Mouse (Mus musculus): ENCODE data around the gene Prpf6. TPM values are rescaled to one million over a fixed set of nuclear protein-coding genes. Genes with fewer than 3 reads are reported as not detected.

Prpf6 gene
- polyA plus RNA-seq, 1 experiment from 2014 or later: 75.2 TPM

DNA sequence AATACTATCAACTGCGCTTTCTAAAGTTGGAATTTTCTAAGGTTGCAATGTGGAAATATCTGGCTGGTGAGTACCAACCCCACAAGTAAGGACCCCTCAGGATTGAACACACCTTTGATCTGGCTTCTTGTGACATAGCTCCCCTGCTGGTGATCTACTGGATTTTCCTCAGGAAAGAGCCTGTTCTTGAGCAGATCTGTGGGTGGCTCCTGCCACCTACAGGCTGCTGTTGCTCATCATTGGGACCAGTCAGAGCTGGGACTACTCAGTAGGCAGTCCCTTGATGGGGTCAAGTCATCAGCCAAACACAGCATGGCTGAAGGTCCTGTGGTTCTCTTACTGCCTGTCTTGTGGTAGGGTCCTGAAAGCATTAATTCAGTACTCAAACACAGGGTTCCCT, 87.1 kb downstream of the Prpf6 start:
- peaks cover 27% of the 10 kb centered on the region for H3K4me1 ChIP-seq (ENCODE audit: insufficient read depth, low read length)
- no peaks in the 10 kb centered on the region for H3K9me3 ChIP-seq (ENCODE audit: low read length)
- H3K9ac ChIP-seq (replicated peaks; ENCODE audit: low read length): no peak overlapping the region
- WGBS: 51% methylated on average over 1 of the region's 1 CpGs
- ATAC-seq (ENCODE audit: low FRiP score, low TSS enrichment): peak; percentile 77
- no peaks in the 10 kb centered on the region for H3K27me3 ChIP-seq (ENCODE audit: insufficient read depth, low read length)
- no peak overlapping the region for H3K4me2 ChIP-seq (replicated peaks; ENCODE audit: low read depth, low read length)
- no peak overlapping the region for H3K27ac ChIP-seq (ENCODE audit: low read length)
- no peaks in the 10 kb centered on the region for H3K36me3 ChIP-seq (ENCODE audit: insufficient read depth, low read length)
- H3K4me3 ChIP-seq (ENCODE audit: low read length): no peak overlapping the region

GRCm38 (mm10) chr2:181679951-181680715, 88.5 kb downstream of the Prpf6 start, which contains the start of gene Tcea2:
Gene Tcea2 (plus strand): TSS chr2:181680310.
- WGBS: under 1% methylated on average over 65 of the region's 69 CpGs
- Histone ChIP-seq H3K36me3 (ENCODE audit: insufficient read depth, low read length) (no peaks in the 10 kb centered on the region), H3K9me3 (ENCODE audit: low read length) (no peaks in the 10 kb centered on the region), H3K9ac (replicated peaks; ENCODE audit: low read length) (peak within 1 kb of the TSS; percentile 84), H3K27me3 (ENCODE audit: insufficient read depth, low read length) (no peaks in the 10 kb centered on the region), H3K4me1 (ENCODE audit: insufficient read depth, low read length) (peaks cover 23% of the 10 kb centered on the region), H3K4me3 (ENCODE audit: low read length) (peak within 1 kb of the TSS; percentile 66), H3K4me2 (replicated peaks; ENCODE audit: low read depth, low read length) (peak within 1 kb of the TSS; percentile 85), H3K27ac (ENCODE audit: low read length) (peak within 1 kb of the TSS; percentile 77; the same call in 1 of the 2 replicates)
- ATAC-seq (ENCODE audit: low FRiP score, low TSS enrichment): peak; percentile 58

DNA sequence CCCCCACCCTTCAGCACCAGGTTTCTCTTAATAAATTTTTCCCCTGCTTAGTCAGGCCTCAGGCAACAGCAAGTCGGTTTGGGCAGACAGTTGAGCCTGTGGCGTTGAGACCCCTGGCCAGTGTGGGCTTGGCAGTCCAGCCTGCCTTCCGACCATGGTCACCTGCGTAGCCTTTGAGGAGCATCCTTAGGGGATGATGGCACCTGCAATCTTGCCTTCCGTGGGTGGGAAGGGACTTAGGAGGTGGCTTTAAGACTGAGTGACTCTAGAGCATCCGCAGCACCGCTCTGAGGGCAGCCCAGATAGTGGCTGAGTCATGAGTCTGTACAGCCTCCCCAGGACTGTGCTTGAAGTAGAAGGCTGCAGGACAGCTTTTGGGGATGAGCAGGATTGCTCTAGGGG, 89.0 kb downstream of the Prpf6 start:
- peak; percentile 37 for ATAC-seq (ENCODE audit: low FRiP score, low TSS enrichment)
- H3K9me3 ChIP-seq (ENCODE audit: low read length): no peaks in the 10 kb centered on the region
- no peaks in the 10 kb centered on the region for H3K27me3 ChIP-seq (ENCODE audit: insufficient read depth, low read length)
- H3K27ac ChIP-seq (ENCODE audit: low read length): no peak overlapping the region
- H3K4me3 ChIP-seq (ENCODE audit: low read length): peak overlapping the region; percentile 66
- H3K9ac ChIP-seq (replicated peaks; ENCODE audit: low read length): peak overlapping the region; percentile 84
- WGBS: 12% methylated on average over 7 of the region's 7 CpGs
- H3K4me2 ChIP-seq (replicated peaks; ENCODE audit: low read depth, low read length): peak overlapping the region; percentile 85
- H3K36me3 ChIP-seq (ENCODE audit: insufficient read depth, low read length): no peaks in the 10 kb centered on the region
- H3K4me1 ChIP-seq (ENCODE audit: insufficient read depth, low read length): peaks cover 18% of the 10 kb centered on the region

GRCm38 (mm10) chr2:181681978-181682377, 90.3 kb downstream of the Prpf6 start:
- no peak for ATAC-seq (ENCODE audit: low FRiP score, low TSS enrichment)
- Histone ChIP-seq H3K9me3 (ENCODE audit: low read length) (no peaks in the 10 kb centered on the region), H3K4me1 (ENCODE audit: insufficient read depth, low read length) (peaks cover 14% of the 10 kb centered on the region), H3K36me3 (ENCODE audit: insufficient read depth, low read length) (peaks cover 7% of the 10 kb centered on the region; the same call in 1 of the 2 replicates), H3K4me3 (ENCODE audit: low read length) (no peak overlapping the region), H3K27ac (ENCODE audit: low read length) (no peak overlapping the region), H3K4me2 (replicated peaks; ENCODE audit: low read depth, low read length) (no peak overlapping the region), H3K27me3 (ENCODE audit: insufficient read depth, low read length) (no peaks in the 10 kb centered on the region), H3K9ac (replicated peaks; ENCODE audit: low read length) (no peak overlapping the region)
- WGBS: 82% methylated on average over 1 of the region's 1 CpGs

DNA sequence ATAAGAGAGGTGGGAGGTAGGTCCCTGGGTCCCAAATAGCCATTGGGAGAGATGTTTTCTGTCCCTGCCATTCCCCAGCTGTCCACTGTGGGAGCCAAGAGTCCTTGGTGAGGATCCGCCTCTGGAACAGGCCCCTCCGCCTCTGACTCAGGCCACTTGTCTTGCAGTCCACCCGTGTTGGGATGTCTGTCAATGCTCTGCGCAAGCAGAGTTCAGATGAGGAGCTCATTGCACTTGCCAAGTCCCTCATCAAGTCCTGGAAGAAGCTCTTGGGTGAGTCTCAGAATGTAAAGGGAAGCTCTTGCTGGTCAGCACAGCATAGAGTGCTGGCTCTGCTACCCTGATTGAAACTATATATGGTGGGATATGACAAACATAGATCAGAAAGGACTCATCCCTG, 91.7 kb downstream of the Prpf6 start:
- WGBS: 62% methylated on average over 4 of the region's 4 CpGs
- Histone ChIP-seq H3K27me3 (ENCODE audit: insufficient read depth, low read length) (no peaks in the 10 kb centered on the region), H3K4me2 (replicated peaks; ENCODE audit: low read depth, low read length) (no peak overlapping the region), H3K4me3 (ENCODE audit: low read length) (no peak overlapping the region), H3K9ac (replicated peaks; ENCODE audit: low read length) (no peak overlapping the region), H3K27ac (ENCODE audit: low read length) (no peak overlapping the region), H3K9me3 (ENCODE audit: low read length) (no peaks in the 10 kb centered on the region), H3K36me3 (ENCODE audit: insufficient read depth, low read length) (peaks cover 16% of the 10 kb centered on the region), H3K4me1 (ENCODE audit: insufficient read depth, low read length) (peaks cover 14% of the 10 kb centered on the region)
- ATAC-seq (ENCODE audit: low FRiP score, low TSS enrichment): no peak

GRCm38 (mm10) chr2:181684713-181685112, 93.0 kb downstream of the Prpf6 start:
- H3K9ac ChIP-seq (replicated peaks; ENCODE audit: low read length): no peak overlapping the region
- H3K4me2 ChIP-seq (replicated peaks; ENCODE audit: low read depth, low read length): no peak overlapping the region
- H3K36me3 ChIP-seq (ENCODE audit: insufficient read depth, low read length): peaks cover 27% of the 10 kb centered on the region
- peaks cover 9% of the 10 kb centered on the region for H3K4me1 ChIP-seq (ENCODE audit: insufficient read depth, low read length)
- H3K9me3 ChIP-seq (ENCODE audit: low read length): no peaks in the 10 kb centered on the region
- no peak overlapping the region for H3K27ac ChIP-seq (ENCODE audit: low read length)
- 90% methylated on average over 1 of the region's 1 CpGs for WGBS
- ATAC-seq (ENCODE audit: low FRiP score, low TSS enrichment): no peak
- no peaks in the 10 kb centered on the region for H3K27me3 ChIP-seq (ENCODE audit: insufficient read depth, low read length)
- no peak overlapping the region for H3K4me3 ChIP-seq (ENCODE audit: low read length)

DNA sequence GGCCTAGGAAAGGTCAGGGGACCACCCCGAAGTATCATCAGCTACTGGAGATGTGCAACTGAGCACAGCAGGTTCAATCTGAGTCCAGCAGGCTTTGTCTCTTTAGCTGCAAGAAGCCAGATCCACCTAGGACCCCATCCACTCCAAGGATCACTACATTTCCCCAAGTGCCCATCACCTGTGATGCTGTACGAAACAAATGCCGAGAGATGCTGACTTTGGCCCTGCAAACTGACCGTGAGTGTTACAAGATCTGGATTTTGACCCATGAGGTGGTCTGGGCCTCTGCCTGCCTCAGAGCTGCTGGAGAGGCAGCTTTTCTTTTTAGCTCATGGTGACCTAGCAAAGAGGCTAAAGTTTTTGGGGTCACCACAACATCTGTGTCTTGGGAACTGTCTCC, 94.0 kb downstream of the Prpf6 start:
- no peak for ATAC-seq (ENCODE audit: low FRiP score, low TSS enrichment)
- H3K4me1 ChIP-seq (ENCODE audit: insufficient read depth, low read length): peaks cover 7% of the 10 kb centered on the region
- no peaks in the 10 kb centered on the region for H3K27me3 ChIP-seq (ENCODE audit: insufficient read depth, low read length)
- H3K4me2 ChIP-seq (replicated peaks; ENCODE audit: low read depth, low read length): no peak overlapping the region
- H3K9me3 ChIP-seq (ENCODE audit: low read length): no peaks in the 10 kb centered on the region
- WGBS: 87% methylated on average over 4 of the region's 4 CpGs
- H3K36me3 ChIP-seq (ENCODE audit: insufficient read depth, low read length): peaks cover 27% of the 10 kb centered on the region
- no peak overlapping the region for H3K4me3 ChIP-seq (ENCODE audit: low read length)
- no peak overlapping the region for H3K27ac ChIP-seq (ENCODE audit: low read length)
- H3K9ac ChIP-seq (replicated peaks; ENCODE audit: low read length): no peak overlapping the region

DNA sequence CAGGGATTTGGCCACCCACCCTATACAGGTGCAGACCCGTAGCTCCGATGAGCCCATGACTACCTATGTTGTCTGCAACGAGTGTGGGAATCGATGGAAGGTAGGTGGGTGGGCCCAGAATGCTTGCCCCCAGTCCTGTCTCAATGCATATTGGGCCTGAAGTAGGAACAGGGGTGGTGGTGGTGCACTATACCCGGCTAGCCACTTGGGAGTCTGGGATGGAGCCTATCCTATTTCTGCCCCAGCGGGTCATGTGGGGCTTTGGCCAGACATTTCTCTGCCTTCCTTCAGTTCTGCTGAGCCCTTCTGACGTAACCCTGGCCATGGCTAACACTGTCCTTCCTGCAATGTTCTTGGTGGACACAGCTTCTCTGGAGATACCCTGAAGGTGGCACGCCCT, 95.9 kb downstream of the Prpf6 start:
- Histone ChIP-seq H3K9ac (replicated peaks; ENCODE audit: low read length) (no peak overlapping the region), H3K4me2 (replicated peaks; ENCODE audit: low read depth, low read length) (no peak overlapping the region), H3K9me3 (ENCODE audit: low read length) (no peaks in the 10 kb centered on the region), H3K36me3 (ENCODE audit: insufficient read depth, low read length) (peaks cover 27% of the 10 kb centered on the region), H3K4me3 (ENCODE audit: low read length) (no peak overlapping the region), H3K27ac (ENCODE audit: low read length) (no peak overlapping the region), H3K27me3 (ENCODE audit: insufficient read depth, low read length) (no peaks in the 10 kb centered on the region), H3K4me1 (ENCODE audit: insufficient read depth, low read length) (peaks cover 4% of the 10 kb centered on the region)
- WGBS: 93% methylated on average over 8 of the region's 8 CpGs
- ATAC-seq (ENCODE audit: low FRiP score, low TSS enrichment): no peak

GRCm38 (mm10) chr2:181689466-181690160, 97.9 kb downstream of the Prpf6 start:
- no peak overlapping the region for H3K27ac ChIP-seq (ENCODE audit: low read length)
- H3K27me3 ChIP-seq (ENCODE audit: insufficient read depth, low read length): no peaks in the 10 kb centered on the region
- H3K36me3 ChIP-seq (ENCODE audit: insufficient read depth, low read length): peaks cover 27% of the 10 kb centered on the region
- H3K4me3 ChIP-seq (ENCODE audit: low read length): no peak overlapping the region
- H3K4me1 ChIP-seq (ENCODE audit: insufficient read depth, low read length): peaks cover 15% of the 10 kb centered on the region
- ATAC-seq (ENCODE audit: low FRiP score, low TSS enrichment): no peak
- H3K9me3 ChIP-seq (ENCODE audit: low read length): no peaks in the 10 kb centered on the region
- no peak overlapping the region for H3K9ac ChIP-seq (replicated peaks; ENCODE audit: low read length)
- 92% methylated on average over 10 of the region's 10 CpGs for WGBS
- H3K4me2 ChIP-seq (replicated peaks; ENCODE audit: low read depth, low read length): no peak overlapping the region

GRCm38 (mm10) chr2:181691083-181691482, 99.4 kb downstream of the Prpf6 start:
- H3K4me2 ChIP-seq (replicated peaks; ENCODE audit: low read depth, low read length): no peak overlapping the region
- WGBS: 88% methylated on average over 6 of the region's 6 CpGs
- H3K27ac ChIP-seq (ENCODE audit: low read length): no peak overlapping the region
- peaks cover 27% of the 10 kb centered on the region for H3K36me3 ChIP-seq (ENCODE audit: insufficient read depth, low read length)
- no peak overlapping the region for H3K4me3 ChIP-seq (ENCODE audit: low read length)
- H3K27me3 ChIP-seq (ENCODE audit: insufficient read depth, low read length): no peaks in the 10 kb centered on the region
- no peaks in the 10 kb centered on the region for H3K9me3 ChIP-seq (ENCODE audit: low read length)
- no peak overlapping the region for H3K9ac ChIP-seq (replicated peaks; ENCODE audit: low read length)
- ATAC-seq (ENCODE audit: low FRiP score, low TSS enrichment): no peak
- peaks cover 15% of the 10 kb centered on the region for H3K4me1 ChIP-seq (ENCODE audit: insufficient read depth, low read length)
